Mouse (Mus musculus): ENCODE data around the gene Siah2. TPM values are rescaled to one million over a fixed set of nuclear protein-coding genes. Genes with fewer than 3 reads are reported as not detected.
A peak's percentile ranks its signal among the peaks of the same experiment; 100 is the strongest.

Gene Siah2
- polyA plus RNA-seq, 1 experiment from 2014 or later: 4.1 TPM

DNA sequence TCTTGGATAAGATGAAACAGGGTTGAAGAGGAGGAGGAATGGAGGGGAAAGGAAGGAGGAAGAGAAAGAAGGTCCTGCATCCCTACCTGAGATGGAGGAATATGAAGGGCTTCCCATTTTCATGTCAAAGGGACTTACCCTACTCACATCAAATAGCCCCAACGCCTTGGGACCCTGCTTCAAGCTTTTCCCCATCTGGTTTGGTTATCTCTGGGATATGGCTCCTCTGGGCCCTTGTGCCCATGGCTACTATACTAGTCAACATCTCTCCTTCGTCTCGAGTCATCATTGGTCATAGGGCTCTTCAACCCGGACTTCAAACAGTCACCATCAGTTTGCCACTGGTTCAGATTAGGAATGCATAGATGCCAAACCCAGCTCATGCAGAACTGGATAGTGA lies 35.4 kb upstream of the Siah2 start:
- whole genome bisulfite sequencing: 84% methylated on average over 4 of the region's 4 CpGs
- TF ChIP-seq EP300 (IDR thresholded peaks at IDR 0.05): no peak
- TF ChIP-seq CTCF (IDR thresholded peaks at IDR 0.05): no peak
- ATAC-seq (no peak), DNase-seq (ENCODE audit: low spot score) (no peak)
- Histone ChIP-seq H3K9ac (replicated peaks; ENCODE audit: low read depth) (no peak overlapping the region), H3K4me1 (ENCODE audit: insufficient read depth, low read depth, low read length) (no peaks in the 10 kb centered on the region), H3K36me3 (ENCODE audit: insufficient read depth, low read length) (no peaks in the 10 kb centered on the region), H3K27ac (ENCODE audit: low read length) (no peak overlapping the region), H3K4me2 (replicated peaks; ENCODE audit: low read depth, low read length) (no peak overlapping the region), H3K9me3 (ENCODE audit: low read length) (no peaks in the 10 kb centered on the region), H3K27me3 (replicated peaks; ENCODE audit: insufficient read depth, low read length) (no peaks in the 10 kb centered on the region), H3K4me3 (ENCODE audit: low read depth, low read length) (no peak overlapping the region)

GRCm38 (mm10) chr3:58727012-58727411 lies 34.8 kb upstream of the Siah2 start:
- Histone ChIP-seq H3K4me3 (ENCODE audit: low read depth, low read length) (no peak overlapping the region), H3K27me3 (replicated peaks; ENCODE audit: insufficient read depth, low read length) (no peaks in the 10 kb centered on the region), H3K36me3 (ENCODE audit: insufficient read depth, low read length) (no peaks in the 10 kb centered on the region), H3K4me2 (replicated peaks; ENCODE audit: low read depth, low read length) (no peak overlapping the region), H3K9ac (replicated peaks; ENCODE audit: low read depth) (no peak overlapping the region), H3K9me3 (ENCODE audit: low read length) (no peaks in the 10 kb centered on the region), H3K4me1 (ENCODE audit: insufficient read depth, low read depth, low read length) (no peaks in the 10 kb centered on the region), H3K27ac (ENCODE audit: low read length) (no peak overlapping the region)
- DNase-seq (ENCODE audit: low spot score) (peak; percentile 44), ATAC-seq (no peak)
- WGBS: 36% methylated on average over 3 of the region's 3 CpGs
- TF ChIP-seq EP300 (IDR thresholded peaks at IDR 0.05) (no peak), CTCF (IDR thresholded peaks at IDR 0.05) (peak; percentile 72)

- Histone ChIP-seq H3K27ac (ENCODE audit: low read length) (no peak overlapping the region), H3K9me3 (ENCODE audit: low read length) (no peaks in the 10 kb centered on the region), H3K9ac (replicated peaks; ENCODE audit: low read depth) (no peak overlapping the region), H3K4me2 (replicated peaks; ENCODE audit: low read depth, low read length) (no peak overlapping the region), H3K4me1 (ENCODE audit: insufficient read depth, low read depth, low read length) (no peaks in the 10 kb centered on the region), H3K4me3 (ENCODE audit: low read depth, low read length) (no peak overlapping the region), H3K36me3 (ENCODE audit: insufficient read depth, low read length) (no peaks in the 10 kb centered on the region), H3K27me3 (replicated peaks; ENCODE audit: insufficient read depth, low read length) (no peaks in the 10 kb centered on the region)
- DNase-seq (ENCODE audit: low spot score) (no peak), ATAC-seq (no peak)
- no peak for TF ChIP-seq CTCF (IDR thresholded peaks at IDR 0.05)
- TF ChIP-seq EP300 (IDR thresholded peaks at IDR 0.05): no peak
- WGBS: 76% methylated on average over 3 of the region's 3 CpGs
These were observed 34.2 kb upstream of the Siah2 start for GRCm38 (mm10) chr3:58726374-58726773.

- Histone ChIP-seq H3K9ac (replicated peaks; ENCODE audit: low read depth) (no peak overlapping the region), H3K27ac (ENCODE audit: low read length) (no peak overlapping the region), H3K27me3 (replicated peaks; ENCODE audit: insufficient read depth, low read length) (no peaks in the 10 kb centered on the region), H3K4me2 (replicated peaks; ENCODE audit: low read depth, low read length) (no peak overlapping the region), H3K4me3 (ENCODE audit: low read depth, low read length) (no peak overlapping the region), H3K4me1 (ENCODE audit: insufficient read depth, low read depth, low read length) (no peaks in the 10 kb centered on the region), H3K9me3 (ENCODE audit: low read length) (no peaks in the 10 kb centered on the region), H3K36me3 (ENCODE audit: insufficient read depth, low read length) (no peaks in the 10 kb centered on the region)
- TF ChIP-seq EP300 (IDR thresholded peaks at IDR 0.05) (no peak), CTCF (IDR thresholded peaks at IDR 0.05) (no peak)
- no peak for ATAC-seq
- DNase-seq (ENCODE audit: low spot score): no peak
These were observed 32.6 kb upstream of the Siah2 start for GRCm38 (mm10) chr3:58724815-58725214.

DNA sequence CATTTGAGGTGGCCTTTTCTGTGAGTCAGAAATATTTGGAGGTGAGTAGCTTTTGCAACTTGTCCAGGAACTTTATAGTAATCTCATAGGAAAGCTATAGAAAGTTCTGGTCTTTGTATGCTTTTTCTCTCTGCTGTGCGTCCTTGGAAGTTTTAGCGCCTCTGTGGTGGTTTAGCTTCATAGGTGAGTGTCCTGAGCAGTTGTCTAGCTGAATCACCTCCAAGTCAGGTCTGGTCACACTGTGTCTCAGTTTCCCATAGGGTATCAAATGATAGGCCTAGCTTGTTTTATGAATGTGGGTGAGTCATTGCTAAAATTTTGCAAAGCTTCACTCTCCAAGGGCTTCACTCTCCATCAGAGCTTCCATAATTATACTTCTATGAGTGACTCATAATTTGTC lies 31.5 kb upstream of the Siah2 start:
- Histone ChIP-seq H3K9me3 (ENCODE audit: low read length) (no peaks in the 10 kb centered on the region), H3K4me3 (ENCODE audit: low read depth, low read length) (no peak overlapping the region), H3K9ac (replicated peaks; ENCODE audit: low read depth) (no peak overlapping the region), H3K27ac (ENCODE audit: low read length) (no peak overlapping the region), H3K4me1 (ENCODE audit: insufficient read depth, low read depth, low read length) (no peaks in the 10 kb centered on the region), H3K36me3 (ENCODE audit: insufficient read depth, low read length) (no peaks in the 10 kb centered on the region), H3K27me3 (replicated peaks; ENCODE audit: insufficient read depth, low read length) (no peaks in the 10 kb centered on the region), H3K4me2 (replicated peaks; ENCODE audit: low read depth, low read length) (no peak overlapping the region)
- DNase-seq (ENCODE audit: low spot score): no peak
- 93% methylated on average over 2 of the region's 2 CpGs for WGBS
- ATAC-seq: no peak
- TF ChIP-seq EP300 (IDR thresholded peaks at IDR 0.05) (no peak), CTCF (IDR thresholded peaks at IDR 0.05) (no peak)

DNA sequence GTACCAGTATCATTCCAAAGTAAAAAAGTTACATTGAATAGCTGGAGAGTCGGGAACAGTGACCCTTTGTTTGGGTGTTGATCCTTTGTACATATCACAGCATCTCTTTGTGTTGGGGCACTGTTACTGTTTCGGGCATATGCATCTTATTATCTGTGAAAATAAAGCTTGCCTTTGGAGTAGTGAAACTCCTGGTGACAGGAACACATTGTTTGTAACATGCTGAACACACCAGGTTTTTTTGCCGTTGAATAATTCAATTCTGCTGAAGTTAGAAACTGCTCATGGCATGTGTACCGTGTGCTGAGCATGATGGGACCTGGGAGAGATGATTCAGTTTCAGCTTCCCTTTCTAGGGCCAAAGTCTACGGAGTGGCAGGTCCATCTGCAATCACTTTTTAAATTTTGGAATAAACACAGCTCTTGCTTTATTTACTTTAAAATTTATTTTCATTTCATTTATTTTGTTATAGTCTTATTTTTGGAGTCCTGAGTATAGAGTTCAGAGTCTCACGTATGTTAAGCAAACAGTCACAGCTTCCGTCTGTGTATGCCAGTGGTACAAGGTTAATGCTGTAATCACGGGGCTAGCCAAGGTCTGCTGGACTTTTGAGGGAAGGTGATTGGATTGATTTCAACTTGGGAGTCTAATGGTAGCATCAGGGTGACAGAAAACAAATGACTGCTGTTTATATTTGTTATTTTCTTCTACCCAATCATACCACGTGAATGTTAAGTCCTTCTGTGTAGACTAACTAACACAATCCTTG lies 27.4 kb upstream of the Siah2 start:
- Histone ChIP-seq H3K36me3 (ENCODE audit: insufficient read depth, low read length) (no peaks in the 10 kb centered on the region), H3K27me3 (replicated peaks; ENCODE audit: insufficient read depth, low read length) (no peaks in the 10 kb centered on the region), H3K4me1 (ENCODE audit: insufficient read depth, low read depth, low read length) (no peaks in the 10 kb centered on the region), H3K4me3 (ENCODE audit: low read depth, low read length) (no peak overlapping the region), H3K9ac (replicated peaks; ENCODE audit: low read depth) (no peak overlapping the region), H3K27ac (ENCODE audit: low read length) (no peak overlapping the region), H3K4me2 (replicated peaks; ENCODE audit: low read depth, low read length) (no peak overlapping the region), H3K9me3 (ENCODE audit: low read length) (no peaks in the 10 kb centered on the region; the same call in 1 of the 2 replicates)
- DNase-seq (ENCODE audit: low spot score): no peak
- TF ChIP-seq EP300 (IDR thresholded peaks at IDR 0.05) (no peak), CTCF (IDR thresholded peaks at IDR 0.05) (no peak)
- no peak for ATAC-seq
- WGBS: 71% methylated on average over 9 of the region's 9 CpGs

Data from lung, postnatal 0 days (tissue).